Mouse (Mus musculus) olfactory bulb, adult 2 months (tissue): Measurements from ENCODE around the gene Clpb. TPM values are rescaled to one million over a fixed set of nuclear protein-coding genes. Genes with fewer than 3 reads are reported as not detected.
"Not testable (repeated sequence)": the region's sequence is repeated elsewhere in the genome, so short reads cannot be mapped to it uniquely, and the experiment has no call there.

ENCODE experiments used
- H3K27ac ChIP-seq: fragments of 200-500 bp; 2 replicates; pipeline ENCODE4 v1.5.1; 2012; ENCODE audit warnings: low read depth, low read length; ENCODE audit not compliant: insufficient read depth
- H3K4me1 ChIP-seq: fragments of 200-500 bp; 2 replicates; pipeline ENCODE4 v1.6.1; 2012; ENCODE audit warnings: low read length; ENCODE audit not compliant: control insufficient read depth, insufficient read depth
- H3K4me3 ChIP-seq: fragments of 200-500 bp; 2 replicates; pipeline ENCODE4 v1.5.1; 2012; ENCODE audit warnings: mild to moderate bottlenecking, low read depth, low read length, moderate library complexity; ENCODE audit not compliant: insufficient read depth
- CTCF ChIP-seq: fragments of 200-500 bp; IDR thresholded peaks from 2 replicates; pipeline ENCODE4 v1.5.1; 2012; ENCODE audit warnings: low read depth, mild to moderate bottlenecking, low read length, moderate library complexity; ENCODE audit not compliant: insufficient read depth
- POLR2A ChIP-seq: fragments of 200-500 bp; IDR thresholded peaks from 2 replicates; pipeline ENCODE4 v1.6.1; 2012; ENCODE audit warnings: mild to moderate bottlenecking, low read depth, low read length, moderate library complexity; ENCODE audit not compliant: insufficient read depth
- WGBS: fragments of 180-500 bp; shearing (Covaris S2); methylation state at CpG from one replicate; pipeline ENCODE4 v1.1.7; 2018; 5-methylcytosine and 5-hydroxymethylcytosine counted together
- polyA plus RNA-seq: library from polyadenylated mRNA; stranded (reverse); fragments of >200 nt; gene quantifications from 2 replicates; pipeline ENCODE4 v1.2.4, GENCODE M21; 2012; ENCODE audit warnings: low replicate concordance; ENCODE audit not compliant: missing spikeins, insufficient read depth, insufficient read length

The Clpb gene
- polyA plus RNA-seq: not detected in 2 replicates

DNA sequence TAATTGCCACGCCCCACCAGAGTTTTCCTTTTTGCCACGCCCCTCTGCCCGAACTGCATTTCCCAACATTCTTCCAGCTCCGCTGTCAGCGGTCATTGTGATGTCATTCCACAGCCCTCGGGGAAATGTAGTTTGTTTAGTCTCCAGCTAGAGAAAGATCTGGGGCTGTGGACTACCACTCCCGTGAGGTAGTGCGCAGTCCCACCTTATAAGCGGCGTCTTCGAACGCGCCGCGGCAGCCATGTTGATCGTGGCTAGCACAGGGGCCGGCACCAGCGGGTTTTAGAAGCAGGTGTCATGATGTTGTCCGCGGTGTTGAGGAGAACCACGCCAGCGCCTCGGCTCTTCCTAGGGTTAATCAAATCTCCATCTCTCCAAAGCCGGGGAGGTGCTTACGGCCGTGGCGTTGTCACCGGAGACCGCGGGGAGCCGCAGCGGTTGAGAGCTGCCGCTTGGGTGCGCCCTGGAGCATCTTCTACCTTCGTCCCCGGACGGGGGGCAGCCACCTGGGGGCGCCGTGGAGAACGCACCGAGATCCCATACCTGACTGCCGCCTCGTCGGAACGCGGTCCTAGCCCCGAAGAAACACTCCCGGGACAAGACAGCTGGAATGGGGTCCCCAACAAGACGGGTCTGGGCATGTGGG lies at the start of gene Clpb:
Gene Clpb (plus strand): TSS at position 120 of the 646 bp plus-strand sequence.
- TF ChIP-seq POLR2A (peak; percentile 69; the same call in 1 of the 2 replicates), CTCF (peak; percentile 96)

DNA sequence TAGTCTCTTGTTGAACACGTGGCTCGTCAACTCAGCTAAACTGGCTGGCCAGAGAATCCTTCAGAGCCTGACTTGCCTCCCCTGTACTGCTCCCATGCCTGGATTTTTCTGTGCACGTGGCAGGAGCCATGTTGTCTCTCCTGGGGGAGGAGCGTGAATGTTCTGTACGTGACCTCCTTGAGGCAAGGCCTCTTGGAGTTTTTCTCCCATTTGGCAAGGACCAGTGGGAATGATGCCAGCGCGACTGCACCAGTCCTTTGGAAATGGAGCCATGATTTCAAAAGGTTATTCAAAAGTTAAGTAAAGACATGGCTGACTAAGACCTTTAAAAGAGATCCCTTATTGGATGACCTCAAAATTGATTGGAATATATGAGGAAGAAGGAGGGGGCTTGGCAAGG lies 48.0 kb upstream of the Clpb start:
- WGBS: 75% methylated on average over 7 of the region's 7 CpGs
- TF ChIP-seq CTCF (no peak), POLR2A (no peak)
- no peak overlapping the region for H3K27ac ChIP-seq

More for the DNA sequence above, at the start of gene Clpb:
- WGBS: 1% methylated on average over 49 of the region's 49 CpGs
- H3K4me3 ChIP-seq: peak within 1 kb of the TSS; percentile 78
- peaks cover 16% of the 10 kb centered on the region for H3K4me1 ChIP-seq
- no peak within 1 kb of the TSS for H3K27ac ChIP-seq

GRCm38 (mm10) chr7:101616136-101616835 lies 47.1 kb upstream of the Clpb start:
- TF ChIP-seq CTCF (no peak), POLR2A (no peak)
- Histone ChIP-seq H3K27ac (no peak overlapping the region), H3K4me3 (no peak overlapping the region), H3K4me1 (no peaks in the 10 kb centered on the region; the same call in 1 of the 2 replicates)
- WGBS: 85% methylated on average over 6 of the region's 6 CpGs

More for the DNA sequence above, 48.0 kb upstream of the Clpb start:
- Histone ChIP-seq H3K4me3 (no peak overlapping the region), H3K4me1 (no peaks in the 10 kb centered on the region; the same call in 1 of the 2 replicates)

DNA sequence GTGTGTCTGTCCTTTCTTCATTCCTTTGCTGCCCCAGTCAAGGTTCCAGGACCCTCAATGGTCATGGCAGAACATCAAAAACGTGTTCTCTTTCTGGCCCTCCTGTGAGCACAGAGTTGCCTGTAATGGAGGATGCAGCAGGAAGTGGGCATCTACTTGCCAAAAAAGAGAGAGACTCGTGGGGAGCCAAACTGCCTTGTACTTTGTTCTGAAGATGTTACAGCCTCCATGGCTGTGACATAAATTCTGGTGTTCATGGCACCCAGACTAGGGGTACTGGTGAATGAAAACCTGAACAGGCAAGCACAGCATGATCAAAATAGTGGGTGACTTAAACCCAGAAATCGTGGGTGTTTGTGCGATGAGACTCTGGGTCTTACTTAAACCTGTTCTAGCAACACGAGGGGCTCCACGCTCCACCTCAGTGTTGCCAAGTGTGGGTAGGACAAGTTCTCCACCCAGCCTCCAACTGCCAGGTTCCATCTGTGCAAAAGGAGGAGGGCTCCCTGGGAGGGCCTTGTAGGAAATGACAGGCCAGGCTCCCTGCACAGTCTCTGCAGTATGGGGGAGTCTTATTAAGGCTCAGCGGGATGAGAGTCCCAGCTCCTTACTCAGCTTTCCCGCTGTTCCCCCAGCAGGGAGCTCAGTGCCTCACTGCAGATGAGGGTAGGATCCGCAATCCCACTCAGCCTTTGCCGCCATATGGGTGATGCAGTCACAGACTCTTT lies 45.8 kb upstream of the Clpb start:
- H3K27ac ChIP-seq: peak overlapping the region; percentile 36
- no peaks in the 10 kb centered on the region; the same call in 1 of the 2 replicates for H3K4me1 ChIP-seq
- H3K4me3 ChIP-seq: no peak overlapping the region
- no peak for TF ChIP-seq CTCF
- no peak for TF ChIP-seq POLR2A
- WGBS: 43% methylated on average over 10 of the region's 10 CpGs

- WGBS: 66% methylated on average over 7 of the region's 7 CpGs
These were observed 45.2 kb upstream of the Clpb start for GRCm38 (mm10) chr7:101618273-101618672.

GRCm38 (mm10) chr7:101620373-101620772 lies 43.1 kb upstream of the Clpb start:
- no peaks in the 10 kb centered on the region; the same call in 1 of the 2 replicates for H3K4me1 ChIP-seq
- no peak overlapping the region for H3K27ac ChIP-seq
- H3K4me3 ChIP-seq: no peak overlapping the region
- TF ChIP-seq POLR2A (no peak), CTCF (no peak)
- 29% methylated on average over 4 of the region's 4 CpGs for WGBS

More at GRCm38 (mm10) chr7:101618273-101618672, 45.2 kb upstream of the Clpb start:
- no peak for TF ChIP-seq CTCF
- TF ChIP-seq POLR2A: no peak
- Histone ChIP-seq H3K27ac (peak overlapping the region; percentile 14; the same call in 1 of the 2 replicates), H3K4me3 (no peak overlapping the region), H3K4me1 (no peaks in the 10 kb centered on the region; the same call in 1 of the 2 replicates)

DNA sequence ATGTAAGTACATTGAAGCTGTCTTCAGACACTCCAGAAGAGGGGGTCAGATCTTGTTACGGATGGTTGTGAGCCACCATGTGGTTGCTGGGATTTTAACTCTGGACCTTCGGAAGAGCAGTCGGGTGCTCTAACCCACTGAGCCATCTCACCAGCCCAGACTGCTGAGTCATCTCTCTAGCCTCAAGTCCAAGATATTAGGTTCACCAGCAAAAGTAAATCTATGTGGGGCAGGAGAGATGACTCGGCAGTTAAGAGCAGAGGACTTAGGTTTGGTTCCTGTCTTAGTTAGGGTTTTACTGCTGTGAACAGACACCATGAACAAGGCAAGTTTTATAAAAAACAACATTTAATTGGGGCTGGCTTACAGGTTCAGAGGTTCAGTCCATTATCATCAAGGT lies 41.6 kb upstream of the Clpb start:
- H3K4me3 ChIP-seq: not testable (repeated sequence)

DNA sequence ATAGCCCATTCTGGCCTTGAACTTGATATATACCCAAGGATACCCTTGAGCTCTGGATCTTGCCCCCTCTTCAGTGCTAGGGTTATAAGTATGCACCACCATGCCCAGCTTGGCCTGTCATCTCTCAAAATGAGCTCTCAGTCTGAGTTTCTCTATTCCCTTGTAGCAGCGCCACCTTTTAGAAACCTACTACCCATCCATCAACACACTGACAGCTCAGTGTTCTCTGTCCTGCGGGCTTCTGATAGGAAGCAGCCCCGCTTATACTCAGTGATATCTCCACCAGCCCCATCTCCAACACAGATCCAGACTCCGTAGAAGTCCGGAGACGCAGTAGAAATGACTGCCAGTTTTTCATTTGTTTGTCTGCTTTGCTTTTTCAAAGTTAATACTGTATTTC lies 39.1 kb upstream of the Clpb start:
- TF ChIP-seq POLR2A: no peak
- no peak for TF ChIP-seq CTCF
- Histone ChIP-seq H3K4me1 (no peaks in the 10 kb centered on the region), H3K27ac (no peak overlapping the region), H3K4me3 (no peak overlapping the region)
- WGBS: 82% methylated on average over 6 of the region's 6 CpGs

More for the DNA sequence above, 41.6 kb upstream of the Clpb start:
- WGBS: 96% methylated on average over 4 of the region's 4 CpGs
- not testable (repeated sequence) for H3K27ac ChIP-seq, H3K4me1 ChIP-seq

DNA sequence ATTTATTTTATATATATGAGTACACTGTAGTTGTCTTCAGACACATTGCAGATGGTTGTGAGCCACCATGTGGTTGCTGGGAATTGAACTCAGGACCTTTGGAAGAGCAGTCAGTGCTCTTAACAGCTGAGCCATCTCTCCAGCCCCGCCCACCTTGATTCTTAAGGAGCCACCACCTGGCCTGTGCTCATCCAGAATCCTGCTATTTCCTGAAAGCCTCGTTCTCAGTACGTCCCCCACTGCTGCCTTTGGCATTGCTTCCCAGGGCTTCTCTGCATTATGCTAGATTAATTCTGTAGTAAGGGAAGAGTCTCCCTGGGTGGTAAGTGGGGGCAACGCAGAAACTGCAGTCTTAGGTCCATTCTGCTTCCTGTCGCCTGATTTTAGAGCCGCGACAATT lies 36.3 kb upstream of the Clpb start:
- H3K27ac ChIP-seq, H3K4me1 ChIP-seq: not testable (repeated sequence)

More for the DNA sequence above, 36.3 kb upstream of the Clpb start:
- WGBS: 63% methylated on average over 7 of the region's 7 CpGs
- H3K4me3 ChIP-seq: not testable (repeated sequence)
